Mouse (Mus musculus) hindbrain, embryonic 14.5 days (tissue): ENCODE measurements around the gene Cask. TPM values are rescaled to one million over a fixed set of nuclear protein-coding genes. Genes with fewer than 3 reads are reported as not detected.

Experiments
- ATAC-seq: fragments of 200-750 bp; cut with Nextera tagmentation; 2 replicates; pipeline ENCODE4 v1.8.0; 2017; ENCODE audit warnings: moderate number of reproducible peaks, mild to moderate bottlenecking, moderate TSS enrichment, moderate library complexity; ENCODE audit not compliant: low FRiP score
- DNase-seq: peaks from one replicate; pipeline ENCODE4 v3.0.0-alpha.2; 2015; ENCODE audit warnings: low spot score
- H3K27ac ChIP-seq: fragments of 300-500 bp; sonication (generic); 2 replicates; pipeline ENCODE4 v1.5.1; 2014; ENCODE audit warnings: mild to moderate bottlenecking, moderate library complexity
- H3K27me3 ChIP-seq: fragments of 300-500 bp; sonication (generic); 2 replicates; pipeline ENCODE4 v1.6.1; 2014; ENCODE audit warnings: mild to moderate bottlenecking, low read length, mixed read lengths; ENCODE audit not compliant: control insufficient read depth, insufficient read depth
- H3K36me3 ChIP-seq: fragments of 300-500 bp; sonication (generic); replicated peaks from 2 replicates; pipeline ENCODE4 v1.6.1; 2014; ENCODE audit not compliant: control insufficient read depth, insufficient read depth
- H3K4me1 ChIP-seq: fragments of 300-500 bp; sonication (generic); replicated peaks from 2 replicates; pipeline ENCODE4 v1.6.1; 2014; ENCODE audit warnings: antibody characterized with exemption, low read length, mixed read lengths; ENCODE audit not compliant: control insufficient read depth, insufficient read depth
- H3K4me2 ChIP-seq: fragments of 300-500 bp; sonication (generic); replicated peaks from 2 replicates; pipeline ENCODE4 v1.6.1; 2014; ENCODE audit warnings: mild to moderate bottlenecking, moderate library complexity
- H3K4me3 ChIP-seq: fragments of 300-500 bp; sonication (generic); replicated peaks from 2 replicates; pipeline ENCODE4 v1.5.1; 2014; ENCODE audit warnings: mild to moderate bottlenecking, low read length
- H3K9ac ChIP-seq: fragments of 300-500 bp; sonication (generic); 2 replicates; pipeline ENCODE4 v1.6.1; 2014
- H3K9me3 ChIP-seq: fragments of 300-500 bp; sonication (generic); 2 replicates; pipeline ENCODE4 v1.6.1; 2016; ENCODE audit warnings: low read length; ENCODE audit not compliant: control insufficient read depth
- WGBS: fragments of 180-500 bp; shearing (Covaris S2); extraction: QIAGEN DNeasy Blood & Tissue Kit; methylation state at CpG from one replicate; pipeline ENCODE4 v1.1.7; 2014; 5-methylcytosine and 5-hydroxymethylcytosine counted together
- polyA plus RNA-seq: library from polyadenylated mRNA; unstranded; fragments of >200 nt; fragmentation: Nextera tagmentation; extraction: Ambion mirVana; gene quantifications from 2 replicates; pipeline ENCODE4 v1.2.1, GENCODE M21; 2014

Cask gene
- polyA plus RNA-seq, 1 experiment from 2014 or later: 61.7 TPM

- no peaks in the 10 kb centered on the region for H3K27me3 ChIP-seq
- WGBS: 41% methylated on average over 2 of the region's 2 CpGs
- no peaks in the 10 kb centered on the region for H3K4me1 ChIP-seq
- H3K4me3 ChIP-seq: no peak overlapping the region
- DNase-seq (no peak), ATAC-seq (no peak)
- H3K36me3 ChIP-seq: no peaks in the 10 kb centered on the region
- H3K27ac ChIP-seq: peak overlapping the region; percentile 7; the same call in 1 of the 2 replicates
- H3K9me3 ChIP-seq: no peaks in the 10 kb centered on the region
- H3K4me2 ChIP-seq: no peak overlapping the region
- no peak overlapping the region for H3K9ac ChIP-seq
Measured at GRCm38 (mm10) chrX:13688356-13688755, 162.8 kb downstream of the Cask start.

DNA sequence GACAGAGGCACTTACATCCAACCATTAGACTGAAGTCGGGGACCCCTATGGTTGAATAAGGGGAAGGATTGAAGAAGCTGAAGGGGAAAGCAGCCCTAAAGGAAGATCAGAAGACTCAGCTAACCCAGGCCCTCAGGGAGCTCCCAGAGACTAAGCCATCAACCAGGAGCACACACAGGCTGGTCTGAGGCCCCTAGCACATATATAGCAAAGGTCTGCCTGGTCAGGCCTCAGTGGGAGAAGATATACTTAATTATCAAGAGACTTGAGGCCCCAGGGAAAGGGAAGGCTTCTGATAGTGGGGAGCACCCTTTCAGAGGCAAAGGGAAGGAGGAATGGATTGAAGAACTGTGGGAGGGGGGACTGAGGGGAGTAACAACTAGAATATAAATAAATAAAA is 164.6 kb downstream of the Cask start:
- DNase-seq: no peak
- Histone ChIP-seq H3K9me3 (no peaks in the 10 kb centered on the region), H3K4me3 (no peak overlapping the region), H3K4me2 (no peak overlapping the region), H3K4me1 (no peaks in the 10 kb centered on the region), H3K9ac (no peak overlapping the region), H3K27me3 (no peaks in the 10 kb centered on the region), H3K36me3 (no peaks in the 10 kb centered on the region), H3K27ac (no peak overlapping the region)
- no peak for ATAC-seq
- WGBS: 80% methylated on average over 1 of the region's 1 CpGs

GRCm38 (mm10) chrX:13681748-13682147 is 169.4 kb downstream of the Cask start:
- ATAC-seq (no peak), DNase-seq (no peak)
- 91% methylated on average over 3 of the region's 3 CpGs for WGBS
- no peaks in the 10 kb centered on the region for H3K27me3 ChIP-seq
- H3K27ac ChIP-seq: no peak overlapping the region
- no peak overlapping the region for H3K4me2 ChIP-seq
- no peaks in the 10 kb centered on the region for H3K4me1 ChIP-seq
- H3K36me3 ChIP-seq: no peaks in the 10 kb centered on the region
- H3K4me3 ChIP-seq: no peak overlapping the region
- no peak overlapping the region for H3K9ac ChIP-seq
- no peaks in the 10 kb centered on the region for H3K9me3 ChIP-seq

GRCm38 (mm10) chrX:13673001-13673400 is 178.2 kb downstream of the Cask start:
- no peak for ATAC-seq
- Histone ChIP-seq H3K27me3 (no peaks in the 10 kb centered on the region), H3K27ac (no peak overlapping the region), H3K4me3 (no peak overlapping the region), H3K36me3 (no peaks in the 10 kb centered on the region), H3K9ac (no peak overlapping the region), H3K4me1 (no peaks in the 10 kb centered on the region), H3K4me2 (no peak overlapping the region), H3K9me3 (no peaks in the 10 kb centered on the region)
- 86% methylated on average over 3 of the region's 3 CpGs for WGBS
- DNase-seq: no peak

DNA sequence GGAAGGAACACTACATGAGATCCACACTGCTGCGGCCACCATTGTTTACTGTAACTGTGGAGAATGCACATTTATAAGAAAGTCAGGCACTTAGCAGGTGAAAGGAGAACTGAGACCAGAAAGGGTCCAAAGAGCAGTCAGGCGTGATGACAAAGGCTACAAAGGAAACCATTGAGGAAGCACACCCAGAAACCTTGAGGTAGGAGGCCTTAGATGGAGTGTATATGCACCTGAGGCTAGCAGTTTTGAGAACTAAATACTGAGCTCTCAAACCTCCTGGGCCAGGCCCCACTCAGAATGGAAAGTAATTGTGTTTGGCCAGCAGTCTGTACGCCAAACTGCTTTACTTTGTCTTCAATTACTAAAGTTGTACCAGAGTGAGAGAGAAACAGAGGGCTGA is 180.8 kb downstream of the Cask start:
- WGBS: 77% methylated on average over 3 of the region's 3 CpGs
- Histone ChIP-seq H3K36me3 (no peaks in the 10 kb centered on the region), H3K4me2 (no peak overlapping the region), H3K27me3 (no peaks in the 10 kb centered on the region), H3K9ac (no peak overlapping the region), H3K4me3 (no peak overlapping the region), H3K9me3 (no peaks in the 10 kb centered on the region), H3K4me1 (no peaks in the 10 kb centered on the region), H3K27ac (no peak overlapping the region)
- no peak for DNase-seq
- no peak for ATAC-seq

GRCm38 (mm10) chrX:13668867-13669266 is 182.3 kb downstream of the Cask start:
- Histone ChIP-seq H3K27me3 (no peaks in the 10 kb centered on the region), H3K9me3 (no peaks in the 10 kb centered on the region), H3K4me2 (no peak overlapping the region), H3K4me3 (no peak overlapping the region), H3K4me1 (no peaks in the 10 kb centered on the region), H3K9ac (no peak overlapping the region), H3K27ac (no peak overlapping the region), H3K36me3 (no peaks in the 10 kb centered on the region)
- ATAC-seq (no peak), DNase-seq (no peak)
- WGBS: 80% methylated on average over 5 of the region's 5 CpGs

GRCm38 (mm10) chrX:13661063-13661462 is 190.1 kb downstream of the Cask start, which contains the start of gene Gpr82:
Gene Gpr82 (plus strand): TSS chrX:13661363.
- no peak within 1 kb of the TSS for H3K27ac ChIP-seq
- no peaks in the 10 kb centered on the region for H3K27me3 ChIP-seq
- WGBS: 97% methylated on average over 5 of the region's 5 CpGs
- H3K9ac ChIP-seq: no peak within 1 kb of the TSS
- no peaks in the 10 kb centered on the region for H3K4me1 ChIP-seq
- H3K4me3 ChIP-seq: no peak within 1 kb of the TSS
- H3K9me3 ChIP-seq: no peaks in the 10 kb centered on the region
- no peak for ATAC-seq
- no peaks in the 10 kb centered on the region for H3K36me3 ChIP-seq
- no peak for DNase-seq
- no peak within 1 kb of the TSS for H3K4me2 ChIP-seq

DNA sequence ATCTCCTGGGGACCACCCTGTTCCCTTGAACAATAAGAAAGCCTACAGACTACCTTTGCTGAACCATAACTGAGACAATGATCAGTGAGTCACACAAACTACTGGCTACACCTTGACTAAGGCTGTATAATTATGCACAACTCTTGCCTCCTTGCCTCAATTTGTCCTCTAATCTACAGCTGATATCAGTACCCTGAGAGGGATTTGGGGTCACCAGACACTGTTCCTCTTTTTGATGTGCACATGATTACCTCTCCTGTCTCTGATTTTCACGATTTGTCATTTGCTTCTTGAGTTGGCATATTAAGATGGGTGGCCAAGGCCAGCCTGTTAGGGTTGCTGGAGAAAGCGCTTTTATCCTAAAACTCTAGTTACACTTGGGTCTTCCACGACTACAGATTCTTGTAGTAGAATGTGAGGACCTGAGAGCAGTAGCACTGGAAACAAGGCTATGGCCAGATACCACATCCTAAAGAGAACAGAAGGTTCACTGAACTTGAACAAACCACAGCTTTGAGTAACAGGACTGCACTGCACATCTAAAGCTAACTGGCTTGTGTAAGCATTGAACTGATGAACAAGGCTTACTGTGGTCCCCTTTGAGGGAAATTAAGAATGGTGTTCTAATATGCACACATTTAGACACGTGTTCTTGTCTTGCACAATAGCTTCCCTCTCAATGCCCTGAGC is 191.8 kb downstream of the Cask start:
- WGBS: 73% methylated on average over 4 of the region's 4 CpGs
- Histone ChIP-seq H3K4me1 (no peaks in the 10 kb centered on the region), H3K27me3 (0 out of 2 replicates have a peak, but pooled peaks cover 2% of the 10 kb centered on the region), H3K9me3 (no peaks in the 10 kb centered on the region), H3K9ac (no peak overlapping the region), H3K36me3 (no peaks in the 10 kb centered on the region), H3K4me2 (no peak overlapping the region), H3K4me3 (no peak overlapping the region), H3K27ac (no peak overlapping the region)
- no peak for DNase-seq
- ATAC-seq: no peak

DNA sequence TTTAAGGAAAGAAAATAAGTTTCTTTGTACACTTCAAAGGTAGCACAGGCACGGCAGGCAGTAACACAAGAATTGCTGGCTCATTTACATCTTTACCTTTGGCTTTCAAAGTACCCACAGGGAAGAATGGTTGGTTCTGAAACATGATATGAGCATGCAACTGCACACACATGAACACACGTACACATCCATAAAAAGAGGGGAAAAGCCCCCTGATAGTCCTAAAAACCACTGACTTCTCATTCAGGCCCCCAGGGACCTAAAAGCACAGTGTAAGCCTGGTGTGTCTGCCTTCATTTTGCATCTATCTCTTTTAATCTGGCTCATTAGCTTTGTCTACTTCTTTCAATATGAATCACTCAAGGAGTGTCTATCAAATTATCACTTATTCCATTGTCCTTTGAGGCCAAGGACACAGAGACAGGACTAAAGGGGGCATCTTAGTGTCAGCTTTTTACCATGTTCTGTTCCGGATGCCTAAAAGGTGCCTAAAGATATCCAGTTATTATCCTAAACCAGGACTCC is 192.5 kb downstream of the Cask start:
- 73% methylated on average over 3 of the region's 3 CpGs for WGBS
- Histone ChIP-seq H3K4me3 (no peak overlapping the region), H3K27me3 (0 out of 2 replicates have a peak, but pooled peaks cover 2% of the 10 kb centered on the region), H3K36me3 (no peaks in the 10 kb centered on the region), H3K9me3 (no peaks in the 10 kb centered on the region), H3K9ac (no peak overlapping the region), H3K4me2 (no peak overlapping the region), H3K4me1 (no peaks in the 10 kb centered on the region), H3K27ac (no peak overlapping the region)
- ATAC-seq (no peak), DNase-seq (no peak)
